Mouse (Mus musculus) cerebellum, adult (tissue): ENCODE results near the gene Tlx2.

Experiments used
- ATAC-seq: cut with Nextera tagmentation; 2 replicates; pipeline ENCODE4 v1.9.2; 2017; ENCODE audit warnings: mild to moderate bottlenecking, moderate library complexity, mixed read lengths; ENCODE audit not compliant: insufficient number of reproducible peaks, low FRiP score, low TSS enrichment

Tlx2 gene

DNA sequence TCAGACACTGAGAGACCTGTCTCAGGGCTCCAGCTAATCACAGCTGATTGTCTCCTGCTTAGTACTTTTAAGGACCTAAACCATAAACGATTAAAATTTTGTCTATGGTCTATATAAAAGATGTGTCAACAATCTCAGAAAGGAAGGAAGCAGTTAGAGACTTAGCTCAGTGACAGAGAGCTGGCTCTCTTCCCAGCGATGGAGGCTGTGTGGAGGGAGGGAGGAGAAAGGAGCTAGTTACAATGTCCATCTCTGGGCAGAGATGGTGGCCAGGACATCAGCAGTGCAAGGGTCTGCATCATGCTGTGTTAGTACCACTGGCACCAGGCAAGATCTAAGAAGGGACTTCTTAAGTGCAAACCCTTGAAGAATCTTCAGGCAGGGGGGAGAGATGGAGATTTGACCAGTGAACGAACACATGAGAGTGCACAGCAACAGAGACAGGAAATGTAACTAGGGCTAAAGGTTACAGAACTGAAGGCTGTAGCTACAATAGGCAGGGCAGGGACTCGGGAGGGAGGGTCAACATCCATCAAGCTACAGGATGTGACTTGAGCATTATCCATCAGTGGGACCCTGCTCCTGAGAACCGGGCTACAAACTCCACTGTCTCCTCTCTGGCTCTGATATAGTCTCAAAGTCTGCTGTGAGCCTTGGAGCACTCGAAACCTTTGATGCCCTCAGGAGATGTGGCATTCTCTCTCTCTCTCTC lies 22.5 kb upstream of the Tlx2 start:
- no peak for ATAC-seq

DNA sequence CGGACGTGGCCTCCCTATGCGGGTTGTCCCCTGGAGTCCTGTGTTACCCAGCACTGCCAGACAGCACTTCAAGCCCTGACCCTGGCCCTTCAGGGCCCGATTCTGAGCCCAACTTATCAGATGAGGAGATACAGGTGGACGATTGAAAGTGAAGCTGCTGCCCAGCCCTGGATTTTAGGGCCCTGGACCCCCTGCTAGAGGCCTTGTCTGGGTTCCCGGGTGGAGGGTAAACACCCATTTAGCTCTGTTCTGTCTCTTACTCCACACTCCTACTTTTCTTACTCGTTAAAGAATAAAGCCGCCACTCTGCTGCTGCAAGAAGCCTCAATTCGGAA lies 17.8 kb upstream of the Tlx2 start:
- ATAC-seq = no peak

DNA sequence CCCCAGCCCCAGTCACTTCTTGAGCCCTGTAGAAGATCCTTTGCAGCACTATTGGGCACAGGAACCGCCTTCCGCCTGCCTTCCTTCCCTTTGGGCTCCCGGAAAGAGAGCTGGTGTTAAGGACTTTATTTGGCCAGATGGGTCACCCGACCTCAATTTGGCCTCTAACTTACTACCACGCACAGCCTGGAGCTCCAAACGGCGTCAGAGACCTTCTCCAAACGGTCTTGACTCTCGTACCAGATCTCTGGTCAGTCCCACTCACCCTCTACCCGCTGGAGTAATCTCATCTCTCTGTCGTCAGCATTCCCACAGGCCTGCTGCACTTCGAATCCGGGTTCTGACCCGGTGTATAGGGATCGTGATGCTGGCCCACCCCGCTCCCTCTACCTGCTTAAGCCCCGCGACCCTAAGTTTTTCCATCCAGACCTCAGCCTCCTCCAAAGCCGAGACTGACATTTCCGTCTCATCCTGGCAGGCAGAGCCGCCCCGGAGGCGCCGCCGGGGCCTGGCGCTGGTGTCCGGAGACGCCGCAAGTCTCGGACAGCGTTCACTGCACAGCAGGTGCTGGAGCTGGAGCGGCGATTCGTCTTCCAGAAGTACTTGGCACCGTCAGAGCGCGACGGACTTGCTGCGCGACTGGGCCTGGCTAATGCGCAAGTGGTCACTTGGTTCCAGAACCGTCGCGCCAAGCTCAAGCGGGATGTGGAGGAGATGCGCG lies 17.3 kb upstream of the Tlx2 start:
- no peak for ATAC-seq

DNA sequence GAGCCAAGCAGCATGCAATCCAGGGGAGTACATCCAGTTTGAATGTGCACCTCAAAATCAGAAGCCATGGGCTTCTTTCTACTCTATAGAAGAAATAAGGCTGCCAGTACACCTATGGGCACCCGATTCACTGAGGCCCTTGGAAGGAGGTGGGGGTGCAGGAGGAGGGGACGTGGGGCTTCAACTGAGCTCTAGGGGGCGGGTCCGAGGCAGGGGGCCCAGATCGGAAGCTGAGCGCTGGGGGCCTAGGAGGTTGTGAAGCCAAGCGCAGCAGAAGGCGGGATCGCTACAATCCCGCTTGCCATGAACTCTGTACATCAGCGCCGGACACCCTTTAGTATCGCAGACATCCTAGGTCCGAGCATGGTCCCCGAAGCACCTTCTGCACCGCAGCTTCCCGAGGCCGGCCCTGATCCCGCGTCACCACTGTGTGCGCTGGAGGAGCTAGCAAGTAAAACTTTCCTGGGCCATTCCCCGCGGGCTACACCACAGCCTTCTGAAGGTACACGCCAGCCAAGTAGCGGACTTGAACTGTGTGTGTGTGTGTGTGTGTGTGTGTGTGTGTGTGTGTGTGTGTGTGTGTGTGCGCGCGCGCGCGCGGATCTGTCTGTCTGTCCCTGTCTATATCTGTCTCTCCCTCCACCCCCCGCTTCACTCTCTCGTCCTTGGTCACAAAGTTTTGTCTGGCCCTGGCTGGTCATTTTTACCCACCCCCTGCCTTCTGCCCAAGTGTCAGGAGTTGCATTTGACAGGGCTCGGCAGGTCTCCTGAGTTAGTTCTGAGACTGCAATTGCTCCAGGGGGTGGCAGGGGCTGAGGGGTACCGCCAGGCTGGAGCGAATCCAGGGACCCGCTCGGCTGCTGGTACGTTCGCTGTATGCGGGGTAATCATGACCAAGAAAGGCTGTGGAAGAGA lies 16.3 kb upstream of the Tlx2 start, which contains the start of gene Lbx2:
Lbx2 (plus strand) TSS at position 247 of the 915 bp plus-strand sequence.
- no peak for ATAC-seq

DNA sequence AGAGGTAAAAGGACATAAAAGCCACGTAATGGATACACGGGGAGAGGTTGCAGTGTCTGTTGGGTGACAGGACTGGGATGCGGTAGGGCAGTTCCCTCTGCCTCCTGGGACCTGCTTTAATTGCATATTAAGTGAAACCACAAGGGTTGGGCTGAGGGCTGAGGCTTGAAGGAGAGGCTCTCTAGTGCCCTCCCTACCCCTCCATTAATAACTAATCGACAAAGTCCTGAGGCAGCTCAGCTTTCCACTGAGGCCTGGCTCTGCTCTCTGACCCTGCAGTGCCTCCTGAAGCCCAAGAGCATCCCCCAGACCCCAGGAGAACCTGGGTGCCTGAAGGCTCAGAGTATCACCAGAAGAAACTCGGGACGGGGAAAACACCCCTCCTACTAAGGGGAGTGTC lies 14.4 kb upstream of the Tlx2 start:
- no peak for ATAC-seq

DNA sequence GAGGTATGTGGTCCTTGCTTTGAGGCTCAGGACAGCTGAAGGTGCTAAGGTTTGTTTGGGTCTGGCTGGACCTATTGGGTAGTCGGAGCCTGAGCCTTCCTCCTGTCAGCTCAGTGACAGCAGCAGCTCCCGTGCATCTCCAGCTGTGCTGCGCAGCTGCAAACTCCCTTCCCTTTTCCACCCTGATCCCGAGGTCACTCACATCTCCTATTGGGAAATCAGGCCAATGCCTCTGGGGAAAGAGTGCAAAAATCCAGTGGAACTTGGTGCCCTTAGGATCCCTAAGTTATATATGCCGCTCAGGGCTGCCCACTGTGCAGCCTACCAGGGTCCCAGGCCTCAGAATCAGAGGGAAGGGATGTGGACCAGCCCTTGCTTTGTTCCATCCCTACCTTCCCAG lies 13.4 kb upstream of the Tlx2 start:
- no peak for ATAC-seq

DNA sequence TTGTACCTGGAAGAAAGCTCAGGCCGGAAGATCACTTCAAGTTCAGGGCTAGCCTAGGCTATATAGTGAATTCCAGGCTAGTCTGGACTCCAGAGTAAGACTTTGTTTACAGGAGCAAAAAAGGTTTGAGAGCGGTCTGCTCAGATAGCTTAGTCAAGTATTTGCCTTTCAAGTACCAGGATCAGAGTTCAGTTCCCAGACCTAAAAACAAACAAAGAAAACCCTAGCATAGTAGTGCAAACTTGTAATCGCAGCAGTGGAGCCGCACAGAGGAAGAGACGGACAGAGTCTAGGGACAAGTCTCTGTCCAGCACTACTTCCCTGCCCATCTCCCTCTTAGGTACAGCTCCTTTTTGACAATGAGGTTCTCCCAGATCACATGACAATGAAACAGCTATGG lies 10.1 kb upstream of the Tlx2 start:
- ATAC-seq = no peak

DNA sequence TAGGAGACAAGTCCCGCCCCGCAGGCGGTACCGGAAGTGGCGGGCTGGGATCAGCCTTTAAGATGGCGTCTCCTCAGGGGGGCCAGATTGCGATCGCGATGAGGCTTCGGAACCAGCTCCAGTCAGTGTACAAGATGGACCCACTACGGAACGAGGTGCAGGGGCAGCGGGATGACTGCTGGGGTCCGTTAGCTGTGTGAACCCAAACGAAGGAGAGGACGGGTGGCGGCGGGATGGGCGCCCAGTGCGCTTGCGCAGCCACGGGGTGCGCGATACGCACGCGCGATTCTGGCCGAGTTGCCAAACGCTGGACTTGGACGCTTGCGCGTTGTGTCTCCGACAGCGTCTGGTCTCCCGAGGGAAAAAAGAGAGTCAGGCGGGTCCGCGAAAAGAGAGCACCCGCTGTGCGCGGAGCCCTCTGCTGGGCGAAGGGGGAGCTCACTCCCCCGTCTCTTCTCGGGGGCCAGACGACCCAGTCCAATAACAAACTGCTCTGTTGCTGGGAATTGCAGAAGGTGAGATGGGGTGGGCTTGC lies 8.3 kb upstream of the Tlx2 start:
- ATAC-seq = peak; percentile 72

DNA sequence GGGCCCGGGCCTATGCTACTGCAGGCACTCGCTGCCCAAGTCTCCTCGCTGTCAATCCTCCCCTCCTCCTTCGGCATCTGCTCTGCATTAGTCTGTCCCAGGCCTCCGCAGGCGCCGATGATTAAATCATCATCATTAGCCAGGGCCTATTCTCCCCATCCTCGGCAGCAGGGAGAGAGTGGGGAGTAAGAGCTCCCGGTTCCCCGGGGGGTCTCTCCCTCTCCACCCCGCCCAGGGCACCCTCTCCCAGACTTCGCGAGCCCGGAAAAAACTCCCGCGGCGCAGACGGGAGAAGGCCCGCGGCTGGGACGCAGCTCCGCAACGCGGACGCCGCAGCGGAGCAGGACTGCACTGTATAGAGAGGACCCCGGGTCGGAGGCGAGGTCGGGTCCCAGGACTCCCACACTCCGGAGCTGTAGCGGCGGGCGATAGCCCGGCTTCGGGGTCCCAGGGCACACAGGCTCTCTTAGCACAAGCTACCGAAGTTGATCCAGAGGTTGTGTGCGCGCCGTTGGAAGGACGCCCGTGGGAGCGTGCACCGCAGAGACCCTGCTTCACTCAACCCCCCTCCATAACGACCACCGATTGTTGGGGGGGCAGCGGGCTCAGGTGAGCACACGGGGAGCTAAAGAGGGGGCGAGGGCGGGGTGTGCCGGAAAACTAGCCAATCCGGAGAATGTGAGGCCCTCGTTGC lies 7.7 kb upstream of the Tlx2 start, which contains the start of gene Pcgf1:
Pcgf1 (plus strand) TSS at position 240 of the 694 bp plus-strand sequence.
- peak; percentile 87 for ATAC-seq

DNA sequence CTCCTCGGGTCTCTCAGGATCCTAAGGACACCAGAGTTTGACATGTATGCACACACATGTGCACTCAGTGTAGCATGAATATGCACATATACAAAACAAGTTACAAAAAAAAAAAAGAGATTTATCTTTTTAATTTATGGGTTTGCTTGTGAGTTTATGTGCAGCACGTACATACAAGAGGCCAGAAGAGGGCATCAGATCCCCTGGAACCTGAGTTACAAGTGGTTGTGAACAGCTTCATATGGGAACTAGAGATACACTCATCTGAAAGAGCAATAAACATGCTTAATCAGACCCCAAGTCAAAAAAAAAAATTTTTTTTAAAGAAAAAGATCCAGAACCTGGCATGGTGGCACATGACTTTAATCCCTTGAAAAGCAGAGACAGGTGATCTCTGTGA lies 4.9 kb upstream of the Tlx2 start:
- ATAC-seq = no peak

DNA sequence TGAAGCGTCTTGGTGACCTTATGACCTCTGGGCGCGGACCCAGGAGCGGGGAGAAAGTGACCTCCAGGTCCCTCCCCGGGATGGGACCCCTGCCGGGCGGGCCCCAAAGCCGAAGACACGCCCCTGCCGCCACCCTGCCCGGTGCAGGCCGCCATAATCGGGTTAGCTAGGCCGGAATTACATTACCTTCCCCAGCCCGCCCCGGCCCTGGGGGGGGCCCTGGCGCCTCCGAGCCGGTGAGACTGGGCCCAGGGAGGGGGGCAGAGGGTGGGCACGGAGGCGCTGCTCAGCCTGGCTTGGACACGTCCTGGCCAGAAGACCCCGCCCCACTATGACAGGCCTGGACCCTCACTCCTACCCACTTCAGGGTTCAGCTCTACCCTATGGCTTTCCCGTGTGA lies 1.1 kb upstream of the Tlx2 start:
- ATAC-seq = no peak

DNA sequence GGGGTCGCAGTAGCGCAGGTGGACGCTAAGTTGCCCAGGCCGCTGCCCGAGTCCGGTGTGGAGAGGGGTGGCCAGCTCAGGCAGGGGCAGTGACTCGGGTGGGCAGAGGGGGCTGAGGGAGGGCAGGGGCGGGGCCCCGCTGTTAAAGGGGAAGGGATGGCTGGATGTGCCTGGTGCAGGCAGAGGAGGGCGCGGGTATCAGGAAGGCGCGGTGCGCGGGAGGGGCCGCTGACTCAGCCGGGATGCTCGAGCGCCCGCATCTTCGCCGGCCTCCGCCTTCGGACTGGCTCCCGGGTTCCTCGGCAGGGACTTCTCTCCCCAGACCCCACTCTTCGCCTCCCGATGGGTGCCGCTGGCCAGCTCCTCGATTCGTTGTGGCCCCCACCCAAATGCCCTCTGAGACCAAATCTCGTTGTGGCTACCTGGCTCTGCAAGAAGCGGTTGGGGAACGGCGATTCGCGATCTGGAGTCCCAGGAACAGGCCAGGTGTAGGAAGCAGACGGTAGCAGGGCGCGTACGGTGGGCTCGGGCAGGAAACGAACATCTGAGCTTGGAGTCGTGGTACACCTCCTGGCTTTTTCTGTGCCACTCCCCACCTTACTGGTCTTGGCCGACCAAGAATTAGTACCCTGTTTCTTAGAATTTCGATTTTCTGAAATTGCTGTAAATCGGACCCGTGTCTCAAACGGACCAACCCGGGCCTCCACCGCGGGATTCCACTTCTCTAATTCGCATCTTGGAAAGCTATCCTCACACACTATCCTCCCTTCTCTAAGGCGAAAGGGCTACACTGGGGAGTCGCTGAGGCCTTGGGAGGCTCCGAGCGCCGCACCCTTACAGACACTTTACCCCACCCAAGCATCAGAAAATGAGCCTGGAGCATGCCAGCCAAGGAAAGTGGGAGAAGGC lies 472 bp upstream of the Tlx2 start:
- ATAC-seq = no peak

DNA sequence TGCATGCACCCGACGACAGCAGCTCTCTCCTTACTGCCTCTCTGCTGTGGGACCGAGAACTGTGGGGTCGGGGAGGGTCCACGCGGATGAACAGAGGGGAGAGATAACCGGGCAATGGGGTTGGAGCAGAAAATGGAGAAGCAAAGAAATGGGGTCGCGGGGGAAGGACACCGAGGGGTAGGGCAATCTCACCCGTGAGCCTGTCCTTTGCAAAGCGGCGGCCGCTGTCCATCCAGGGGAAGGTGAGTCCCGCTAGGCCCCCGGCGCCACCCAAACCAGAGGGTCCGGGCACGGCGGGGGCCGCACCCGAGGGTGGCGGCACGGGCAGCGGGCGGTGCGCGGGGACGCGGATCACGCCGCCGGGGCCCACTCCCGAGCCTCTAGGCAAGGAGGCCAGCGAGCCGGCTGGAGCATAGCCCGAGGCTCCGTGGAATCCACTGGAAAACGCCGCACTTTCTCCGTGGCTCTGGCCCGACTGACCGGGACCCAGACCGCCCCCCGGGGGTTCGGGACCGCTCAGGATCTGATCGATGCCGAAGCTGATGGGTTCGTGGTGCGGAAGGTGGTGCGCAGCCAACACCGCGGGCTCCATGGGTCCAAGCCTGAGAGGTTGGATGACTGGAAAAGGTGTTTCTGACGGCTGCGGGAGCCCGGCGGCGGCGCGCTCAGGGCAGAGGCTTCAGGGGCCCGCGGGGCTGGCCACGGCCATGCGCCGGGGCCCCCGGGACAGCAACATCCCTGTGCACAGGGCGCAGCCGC lies 426 bp downstream of the Tlx2 start:
- no peak for ATAC-seq

DNA sequence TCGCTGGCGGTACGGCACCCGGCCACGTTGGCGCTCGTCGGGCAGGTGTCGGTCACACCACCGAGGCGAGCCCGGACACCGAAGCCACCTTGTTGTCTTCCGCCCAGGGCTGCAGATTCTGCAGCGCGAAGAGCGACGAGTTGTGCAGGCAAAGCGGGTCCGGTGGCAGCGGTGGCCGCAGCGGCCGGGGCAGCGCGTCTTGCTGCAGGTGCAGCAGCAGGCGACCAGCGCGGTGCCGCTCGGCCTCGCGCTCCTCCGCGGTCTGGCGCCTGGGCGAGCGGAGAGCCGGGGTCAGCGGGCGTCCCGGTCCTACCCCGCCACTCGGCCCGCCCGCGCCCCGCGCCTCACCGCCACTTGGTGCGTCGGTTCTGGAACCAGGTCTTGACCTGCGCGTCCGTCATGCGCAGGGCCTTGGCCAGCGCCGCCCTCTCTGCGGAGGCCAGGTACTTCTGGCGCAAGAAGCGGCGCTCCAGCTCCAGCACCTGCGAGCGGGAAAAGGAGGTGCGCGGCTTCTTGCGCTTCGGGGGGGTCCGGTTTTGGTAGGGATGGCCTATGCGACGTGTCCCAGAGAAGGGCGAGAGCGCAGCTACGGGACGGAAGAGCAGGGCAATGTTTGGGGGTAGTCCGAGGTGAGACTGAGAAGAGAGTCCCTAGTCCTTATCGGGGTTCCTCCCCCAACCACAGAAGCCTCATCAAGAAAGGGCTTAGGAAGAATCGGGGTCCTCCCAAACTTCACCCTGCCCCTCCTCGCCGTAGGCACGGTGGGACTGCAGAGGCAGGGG lies 1.2 kb downstream of the Tlx2 start:
- ATAC-seq = no peak

DNA sequence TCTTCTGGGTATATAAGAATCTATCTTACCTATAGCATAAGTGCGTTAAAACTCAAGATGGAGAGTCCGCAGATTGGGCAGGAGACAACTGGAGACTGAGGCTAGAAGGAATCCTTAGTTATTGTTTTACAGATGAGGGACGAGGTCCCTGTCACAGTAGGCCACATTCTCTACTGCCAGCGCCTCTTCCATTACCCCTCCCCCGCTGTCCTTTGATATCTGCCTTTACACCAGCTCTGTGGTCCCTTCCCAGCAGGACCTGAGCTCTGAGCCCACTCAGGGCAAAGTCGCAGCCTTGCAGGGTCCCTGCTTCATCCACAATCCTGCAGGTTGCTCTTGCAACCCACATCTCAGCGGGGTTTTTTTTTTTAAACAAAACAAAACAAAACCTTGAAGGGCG lies 1.9 kb downstream of the Tlx2 start:
- no peak for ATAC-seq

DNA sequence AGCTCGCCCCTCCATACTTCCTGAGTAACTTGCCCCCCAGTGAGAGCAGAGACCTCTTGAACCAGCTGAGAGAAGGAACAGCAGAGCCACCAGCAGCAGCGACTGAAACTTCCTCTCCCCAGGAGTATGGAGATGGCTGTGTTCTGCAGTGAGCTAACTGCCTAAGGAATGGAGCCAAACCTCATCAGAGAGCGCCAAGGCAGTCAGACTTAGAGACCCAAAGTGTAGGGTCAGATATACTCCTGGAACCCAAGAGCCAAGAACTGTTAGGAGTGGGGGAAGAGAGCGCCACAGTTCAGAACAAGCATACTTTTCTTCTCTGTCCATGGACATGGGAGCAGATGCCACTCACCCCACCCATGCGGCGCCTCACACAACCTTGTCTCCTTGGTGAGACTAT lies 3.7 kb downstream of the Tlx2 start:
- no peak for ATAC-seq

DNA sequence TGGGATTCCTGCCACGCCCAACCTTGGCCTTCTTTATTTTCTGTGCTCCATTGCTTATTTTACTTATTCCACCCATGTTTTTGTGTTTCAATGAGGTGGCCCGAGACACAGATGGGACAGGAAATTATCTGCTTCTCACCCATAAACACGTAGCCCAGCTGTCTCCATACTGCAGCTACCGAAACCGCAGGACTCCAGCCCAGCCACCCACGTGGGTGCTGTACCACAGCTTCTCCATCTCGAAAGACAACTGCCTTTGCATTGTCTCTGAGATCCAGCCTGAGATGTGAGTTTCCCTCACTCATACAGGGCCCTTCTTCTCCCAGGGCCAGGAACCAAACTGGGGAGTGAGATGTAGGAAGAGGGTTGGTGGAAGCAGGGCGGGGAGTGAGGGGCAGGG lies 4.1 kb downstream of the Tlx2 start:
- ATAC-seq = no peak

DNA sequence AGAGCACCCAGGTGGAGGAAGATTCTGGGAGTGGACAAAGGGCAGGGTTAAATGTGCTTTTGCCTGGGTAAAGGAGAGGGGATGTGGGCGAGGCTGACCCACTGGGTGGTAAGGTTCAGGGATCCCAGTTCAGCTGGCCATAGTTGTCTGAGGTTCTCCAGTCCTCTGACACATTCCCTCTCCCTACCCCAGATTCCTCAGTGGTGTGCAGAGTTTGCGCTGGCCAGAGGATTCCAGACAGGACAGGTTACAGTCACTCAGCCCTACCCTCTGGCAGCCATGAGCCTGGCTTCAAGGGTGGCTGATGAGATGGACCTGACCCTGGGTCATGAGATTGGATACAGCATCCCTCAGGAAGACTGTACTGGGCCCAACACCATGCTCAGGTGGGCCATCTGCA lies 11.4 kb downstream of the Tlx2 start:
- no peak for ATAC-seq
